Mouse (Mus musculus) large intestine, adult 2 months (tissue): ENCODE measurements at regions not wholly inside any gene's neighbourhood (a gene's known extent, or its start where the extent isn't known, plus 50 kb on each side); places are given as distances from the start of the nearest gene placed in this dataset.
A peak's percentile ranks its signal among the peaks of the same experiment; 100 is the strongest.
"Not testable (repeated sequence)": the region's sequence is repeated elsewhere in the genome, so short reads cannot be mapped to it uniquely, and the experiment has no call there.

Experiments used
- DNase-seq: peaks from one replicate; pipeline ENCODE4 v3.0.0-alpha.2; 2012; ENCODE audit warnings: low read depth, low spot score
- WGBS: fragments of 180-500 bp; shearing (Covaris S2); methylation state at CpG from one replicate; pipeline ENCODE4 v1.1.7; 2018; 5-methylcytosine and 5-hydroxymethylcytosine counted together

- WGBS: 58% methylated on average over 9 of the region's 9 CpGs
- no peak for DNase-seq
These were observed 119.3 kb upstream of the Foxk1 start for GRCm38 (mm10) chr5:142281997-142282396.

- DNase-seq: no peak
- 91% methylated on average over 2 of the region's 2 CpGs for WGBS
These were observed 113.3 kb upstream of the Foxk1 start for GRCm38 (mm10) chr5:142287981-142288380.

GRCm38 (mm10) chr5:142291451-142291850 is 109.8 kb upstream of the Foxk1 start:
- 88% methylated on average over 10 of the region's 10 CpGs for WGBS
- DNase-seq: no peak

- WGBS: 92% methylated on average over 2 of the region's 2 CpGs
- not testable (repeated sequence) for DNase-seq
These were observed 104.9 kb upstream of the Foxk1 start for GRCm38 (mm10) chr5:142296401-142296800.

GRCm38 (mm10) chr5:142299621-142300020 is 101.7 kb upstream of the Foxk1 start:
- DNase-seq: no peak
- WGBS: 88% methylated on average over 5 of the region's 5 CpGs

- DNase-seq: no peak
- 97% methylated on average over 3 of the region's 3 CpGs for WGBS
These were observed 92.8 kb upstream of the Foxk1 start for GRCm38 (mm10) chr5:142308511-142308910.

- no peak for DNase-seq
- WGBS: 51% methylated on average over 8 of the region's 8 CpGs
These were observed 87.4 kb upstream of the Foxk1 start for GRCm38 (mm10) chr5:142313944-142314343.

- DNase-seq: no peak
- 44% methylated on average over 5 of the region's 5 CpGs for WGBS
These were observed 86.8 kb upstream of the Foxk1 start for GRCm38 (mm10) chr5:142314466-142314865.

GRCm38 (mm10) chr5:142319268-142319667 is 82.0 kb upstream of the Foxk1 start:
- DNase-seq: peak; percentile 37
- 2% methylated on average over 7 of the region's 7 CpGs for WGBS

- no peak for DNase-seq
- WGBS: 72% methylated on average over 8 of the region's 8 CpGs
These were observed 80.0 kb upstream of the Foxk1 start for GRCm38 (mm10) chr5:142321316-142321715.

- DNase-seq: no peak
- 48% methylated on average over 2 of the region's 2 CpGs for WGBS
These were observed 76.4 kb upstream of the Foxk1 start for GRCm38 (mm10) chr5:142324928-142325327.

GRCm38 (mm10) chr5:142325560-142325959 is 75.7 kb upstream of the Foxk1 start:
- WGBS: 56% methylated on average over 4 of the region's 4 CpGs
- DNase-seq: no peak

- WGBS: 66% methylated on average over 6 of the region's 6 CpGs
- no peak for DNase-seq
These were observed 74.0 kb upstream of the Foxk1 start for GRCm38 (mm10) chr5:142327261-142327660.

- no peak for DNase-seq
- WGBS: 69% methylated on average over 7 of the region's 7 CpGs
These were observed 71.4 kb upstream of the Foxk1 start for GRCm38 (mm10) chr5:142329724-142330520.

- 59% methylated on average over 9 of the region's 9 CpGs for WGBS
- DNase-seq: no peak
These were observed 68.6 kb upstream of the Foxk1 start for GRCm38 (mm10) chr5:142332744-142333143.

GRCm38 (mm10) chr5:142337436-142337835 is 63.9 kb upstream of the Foxk1 start:
- 35% methylated on average over 6 of the region's 6 CpGs for WGBS
- DNase-seq: no peak

GRCm38 (mm10) chr5:142338051-142338450 is 63.2 kb upstream of the Foxk1 start:
- no peak for DNase-seq
- WGBS: 44% methylated on average over 11 of the region's 11 CpGs

- WGBS: 20% methylated on average over 14 of the region's 14 CpGs
- no peak for DNase-seq
These were observed 60.9 kb upstream of the Foxk1 start for GRCm38 (mm10) chr5:142340205-142341025.

GRCm38 (mm10) chr5:142341026-142341432 is 60.3 kb upstream of the Foxk1 start:
- no peak for DNase-seq
- 54% methylated on average over 3 of the region's 3 CpGs for WGBS

- 91% methylated on average over 1 of the region's 1 CpGs for WGBS
- no peak for DNase-seq
These were observed 54.8 kb upstream of the Foxk1 start for GRCm38 (mm10) chr5:142346454-142346853.

GRCm38 (mm10) chr5:142350574-142350973 is 50.7 kb upstream of the Foxk1 start:
- DNase-seq: no peak
- 45% methylated on average over 5 of the region's 5 CpGs for WGBS
